Mouse (Mus musculus) kidney, embryonic 14.5 days (tissue): ENCODE data around the gene Dock11. TPM values are rescaled to one million over a fixed set of nuclear protein-coding genes. Genes with fewer than 3 reads are reported as not detected.

Experiments used
- ATAC-seq: fragments of 200-750 bp; cut with Nextera tagmentation; 2 replicates; pipeline ENCODE4 v1.8.0; 2017; ENCODE audit warnings: moderate number of reproducible peaks, mild to moderate bottlenecking, moderate TSS enrichment, moderate library complexity; ENCODE audit not compliant: low FRiP score, low TSS enrichment
- H3K27ac ChIP-seq: fragments of 300-500 bp; sonication (generic); 2 replicates; pipeline ENCODE4 v1.5.1; 2014; ENCODE audit warnings: low read depth, mild to moderate bottlenecking, low read length, moderate library complexity, mixed read lengths
- H3K27me3 ChIP-seq: fragments of 300-500 bp; sonication (generic); 2 replicates; pipeline ENCODE4 v1.6.1; 2014; ENCODE audit warnings: mild to moderate bottlenecking, low read length; ENCODE audit not compliant: control insufficient read depth, insufficient read depth
- H3K36me3 ChIP-seq: fragments of 300-500 bp; sonication (generic); 2 replicates; pipeline ENCODE4 v1.6.1; 2014; ENCODE audit warnings: low read length, mixed read lengths; ENCODE audit not compliant: control insufficient read depth, insufficient read depth
- H3K4me1 ChIP-seq: fragments of 300-500 bp; sonication (generic); 2 replicates; pipeline ENCODE4 v1.6.1; 2014; ENCODE audit warnings: low read length, mixed read lengths; ENCODE audit not compliant: control insufficient read depth, insufficient read depth
- H3K4me2 ChIP-seq: fragments of 300-500 bp; sonication (generic); replicated peaks from 2 replicates; pipeline ENCODE4 v1.6.1; 2014; ENCODE audit warnings: low read depth, mild to moderate bottlenecking, low read length
- H3K4me3 ChIP-seq: fragments of 300-500 bp; sonication (generic); 2 replicates; pipeline ENCODE4 v1.5.1; 2014; ENCODE audit warnings: mild to moderate bottlenecking, low read length
- H3K9ac ChIP-seq: fragments of 300-500 bp; sonication (generic); 2 replicates; pipeline ENCODE4 v1.6.1; 2014; ENCODE audit warnings: low read depth, mild to moderate bottlenecking, low read length, moderate library complexity
- H3K9me3 ChIP-seq: fragments of 300-500 bp; sonication (generic); 2 replicates; pipeline ENCODE4 v1.6.1; 2016; ENCODE audit warnings: low read length; ENCODE audit not compliant: control insufficient read depth
- WGBS: fragments of 180-500 bp; shearing (Covaris S2); extraction: QIAGEN DNeasy Blood & Tissue Kit; methylation state at CpG from one replicate; pipeline ENCODE4 v1.1.7; 2014; 5-methylcytosine and 5-hydroxymethylcytosine counted together
- polyA plus RNA-seq: library from polyadenylated mRNA; unstranded; fragments of >200 nt; fragmentation: Nextera tagmentation; extraction: Ambion mirVana; gene quantifications from 2 replicates; pipeline ENCODE4 v1.2.1, GENCODE M21; 2014

Gene Dock11
- polyA plus RNA-seq, 1 experiment from 2014 or later = 22.8 TPM

DNA sequence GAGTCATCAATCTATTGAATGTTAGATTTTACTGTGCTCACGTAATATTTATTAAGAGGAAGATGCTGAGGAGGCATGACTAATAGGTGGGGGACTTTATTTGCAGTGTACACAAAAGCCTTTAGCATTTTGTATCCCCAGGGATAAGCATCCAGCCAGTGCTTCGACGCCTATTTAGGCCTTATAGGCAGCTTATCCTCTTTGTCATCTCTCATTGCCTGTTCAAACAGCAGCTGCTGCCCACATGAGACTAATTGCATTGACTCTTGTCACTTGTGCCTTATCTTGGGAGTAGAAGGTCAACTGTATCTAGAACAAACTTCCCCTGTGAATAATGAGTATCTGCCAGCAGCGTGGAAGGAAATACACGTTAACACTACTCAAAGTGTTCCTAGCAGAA lies 88.0 kb downstream of the Dock11 start:
- Histone ChIP-seq H3K4me3 (no peak overlapping the region), H3K27me3 (no peaks in the 10 kb centered on the region), H3K4me1 (no peaks in the 10 kb centered on the region), H3K36me3 (no peaks in the 10 kb centered on the region), H3K9ac (no peak overlapping the region), H3K27ac (no peak overlapping the region), H3K9me3 (no peaks in the 10 kb centered on the region), H3K4me2 (no peak overlapping the region)
- no peak for ATAC-seq
- WGBS = 67% methylated on average over 5 of the region's 5 CpGs

- no peaks in the 10 kb centered on the region for H3K36me3 ChIP-seq
- no peaks in the 10 kb centered on the region for H3K27me3 ChIP-seq
- H3K9me3 ChIP-seq = no peaks in the 10 kb centered on the region
- no peak overlapping the region for H3K27ac ChIP-seq
- no peak overlapping the region for H3K9ac ChIP-seq
- no peak for ATAC-seq
- H3K4me3 ChIP-seq = no peak overlapping the region
- H3K4me2 ChIP-seq = no peak overlapping the region
- no peaks in the 10 kb centered on the region for H3K4me1 ChIP-seq
- 97% methylated on average over 1 of the region's 1 CpGs for WGBS
Measured at GRCm38 (mm10) chrX:35987981-35988380, 99.3 kb downstream of the Dock11 start.

- Histone ChIP-seq H3K4me2 (no peak overlapping the region), H3K9ac (no peak overlapping the region), H3K27me3 (no peaks in the 10 kb centered on the region), H3K4me3 (no peak overlapping the region), H3K9me3 (no peaks in the 10 kb centered on the region), H3K27ac (no peak overlapping the region), H3K36me3 (no peaks in the 10 kb centered on the region), H3K4me1 (no peaks in the 10 kb centered on the region)
- 46% methylated on average over 5 of the region's 5 CpGs for WGBS
- peak; percentile 49; the same call in 1 of the 2 replicates for ATAC-seq
Measured at GRCm38 (mm10) chrX:35990508-35991095, 102.0 kb downstream of the Dock11 start.

DNA sequence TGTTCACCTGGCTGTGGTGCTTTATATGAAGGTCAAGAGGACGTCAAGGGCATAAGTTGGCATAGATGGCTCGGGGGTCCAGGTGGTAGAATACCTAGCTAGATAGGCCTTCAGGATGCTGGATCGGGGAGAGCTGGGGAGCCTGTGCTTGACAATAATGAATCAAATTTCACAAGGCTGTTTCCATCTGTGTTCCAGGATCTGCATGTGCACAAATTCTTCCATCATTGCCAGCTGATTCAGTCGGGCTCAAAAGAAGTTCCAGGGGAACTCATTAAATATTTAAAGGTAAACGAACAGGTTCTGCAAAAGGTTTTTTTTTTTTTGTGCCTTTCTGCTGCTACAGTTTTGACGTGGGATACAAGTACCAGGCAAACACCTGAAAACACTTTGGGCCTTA lies 105.6 kb downstream of the Dock11 start:
- H3K36me3 ChIP-seq = no peaks in the 10 kb centered on the region
- no peak overlapping the region for H3K9ac ChIP-seq
- no peaks in the 10 kb centered on the region for H3K27me3 ChIP-seq
- ATAC-seq = no peak
- H3K4me2 ChIP-seq = no peak overlapping the region
- no peaks in the 10 kb centered on the region for H3K9me3 ChIP-seq
- WGBS = 83% methylated on average over 6 of the region's 6 CpGs
- no peaks in the 10 kb centered on the region for H3K4me1 ChIP-seq
- no peak overlapping the region for H3K27ac ChIP-seq
- H3K4me3 ChIP-seq = no peak overlapping the region

DNA sequence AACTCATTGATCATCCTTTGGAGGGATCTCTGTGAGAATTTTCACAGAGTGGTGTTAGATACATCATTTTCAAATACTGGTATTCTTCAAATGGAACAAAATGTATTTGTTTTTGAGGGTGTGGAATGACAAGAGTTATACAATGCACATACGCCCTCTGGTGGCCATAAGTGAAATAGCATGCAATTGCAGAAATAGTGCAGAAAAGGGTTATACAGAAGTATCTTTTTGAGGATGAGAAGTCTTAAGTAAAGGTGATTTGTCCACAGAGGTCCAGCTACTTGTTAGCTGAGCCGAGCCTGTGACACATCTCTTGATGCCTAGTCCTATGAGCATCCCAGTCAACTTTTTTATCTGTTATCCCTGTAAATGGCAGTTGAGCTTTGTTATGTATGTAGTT lies 108.4 kb downstream of the Dock11 start:
- ATAC-seq = no peak
- Histone ChIP-seq H3K9me3 (no peaks in the 10 kb centered on the region), H3K9ac (no peak overlapping the region), H3K27me3 (no peaks in the 10 kb centered on the region), H3K36me3 (no peaks in the 10 kb centered on the region), H3K4me2 (no peak overlapping the region), H3K4me1 (no peaks in the 10 kb centered on the region), H3K4me3 (no peak overlapping the region), H3K27ac (no peak overlapping the region)
- 25% methylated on average over 2 of the region's 2 CpGs for WGBS

GRCm38 (mm10) chrX:35997793-35998419 lies 109.3 kb downstream of the Dock11 start:
- 74% methylated on average over 5 of the region's 5 CpGs for WGBS
- Histone ChIP-seq H3K9ac (no peak overlapping the region), H3K4me1 (no peaks in the 10 kb centered on the region), H3K36me3 (no peaks in the 10 kb centered on the region), H3K4me3 (no peak overlapping the region), H3K27me3 (no peaks in the 10 kb centered on the region), H3K9me3 (no peaks in the 10 kb centered on the region), H3K4me2 (no peak overlapping the region), H3K27ac (no peak overlapping the region)
- ATAC-seq = no peak

GRCm38 (mm10) chrX:36025651-36026050 lies 137.0 kb downstream of the Dock11 start:
- Histone ChIP-seq H3K27ac (no peak overlapping the region), H3K9me3 (no peaks in the 10 kb centered on the region), H3K4me3 (no peak overlapping the region), H3K9ac (no peak overlapping the region), H3K4me1 (no peaks in the 10 kb centered on the region), H3K36me3 (no peaks in the 10 kb centered on the region), H3K4me2 (no peak overlapping the region), H3K27me3 (no peaks in the 10 kb centered on the region)
- ATAC-seq = no peak
- WGBS = 83% methylated on average over 17 of the region's 17 CpGs

DNA sequence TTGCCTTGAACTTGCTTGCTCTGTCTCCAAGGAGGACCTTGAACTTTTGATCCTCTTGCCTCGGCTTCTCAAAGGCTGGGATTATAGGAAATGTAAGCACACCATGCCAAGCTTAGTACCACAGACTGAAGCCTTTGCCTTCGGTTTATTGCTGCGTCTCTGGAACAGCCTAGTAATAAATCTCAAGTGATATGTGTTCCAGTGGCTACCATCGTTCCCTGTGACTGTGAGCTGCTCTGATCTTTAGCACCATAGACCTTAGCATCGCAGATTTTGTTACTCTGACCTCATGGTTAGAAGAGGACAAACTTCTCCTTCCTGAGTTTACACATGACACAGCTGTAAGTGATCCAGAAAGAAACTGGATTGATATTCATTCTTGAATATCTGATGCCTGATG lies 142.5 kb downstream of the Dock11 start:
- Histone ChIP-seq H3K27me3 (no peaks in the 10 kb centered on the region), H3K4me1 (no peaks in the 10 kb centered on the region), H3K4me2 (no peak overlapping the region), H3K4me3 (no peak overlapping the region), H3K9ac (no peak overlapping the region), H3K27ac (no peak overlapping the region), H3K9me3 (no peaks in the 10 kb centered on the region), H3K36me3 (no peaks in the 10 kb centered on the region; the same call in 1 of the 2 replicates)
- 53% methylated on average over 5 of the region's 5 CpGs for WGBS
- ATAC-seq = no peak

DNA sequence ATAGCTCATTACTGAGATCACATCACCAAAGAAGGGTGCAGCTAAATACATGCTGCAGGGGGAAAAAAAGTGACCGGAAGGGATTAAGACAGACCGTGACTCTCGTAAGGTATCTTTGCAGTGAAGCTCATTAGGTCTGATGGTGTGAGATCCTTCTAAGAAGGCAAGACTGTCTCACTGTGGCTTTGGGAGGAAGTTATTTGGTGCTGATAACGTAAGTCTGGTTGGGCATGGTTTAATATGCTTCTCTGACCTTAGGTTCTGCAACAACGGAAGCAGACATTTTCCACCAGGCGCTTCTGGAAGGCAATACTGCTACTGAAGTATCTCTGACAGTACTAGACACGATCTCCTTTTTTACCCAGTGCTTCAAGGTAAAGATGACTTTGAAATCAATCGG lies 145.4 kb downstream of the Dock11 start:
- no peak overlapping the region for H3K4me3 ChIP-seq
- H3K4me2 ChIP-seq = no peak overlapping the region
- H3K9ac ChIP-seq = no peak overlapping the region
- H3K4me1 ChIP-seq = no peaks in the 10 kb centered on the region
- no peaks in the 10 kb centered on the region for H3K9me3 ChIP-seq
- no peak for ATAC-seq
- H3K27me3 ChIP-seq = no peaks in the 10 kb centered on the region
- no peak overlapping the region for H3K27ac ChIP-seq
- H3K36me3 ChIP-seq = no peaks in the 10 kb centered on the region; the same call in 1 of the 2 replicates
- WGBS = 79% methylated on average over 8 of the region's 8 CpGs
